Mouse (Mus musculus) left cerebral cortex, adult 18-20 months (tissue): Measurements from ENCODE around the gene Pcp4. TPM values are rescaled to one million over a fixed set of nuclear protein-coding genes. Genes with fewer than 3 reads are reported as not detected.
"Not testable (repeated sequence)": the region's sequence is repeated elsewhere in the genome, so short reads cannot be mapped to it uniquely, and the experiment has no call there.

ENCODE experiments used
- DNase-seq, 2 experiments: peaks; one replicate each; pipeline ENCODE4 v3.0.0; 2021 to 2022; ENCODE audit warnings: low spot score in 2 of 2, mixed read lengths in 1 of 2
- long read RNA-seq, 2 experiments: library from polyadenylated mRNA; stranded (forward); transcript quantifications; one replicate each; pipeline ENCODE4 v2.0.0; 2021
- total RNA-seq, 2 experiments: library from RNA; stranded (reverse); gene quantifications; 2 replicates each; pipeline ENCODE4 v1.2.3; 2021

The Pcp4 gene
- 100 to 1,000 TPM; 432 to 480 TPM for total RNA-seq
- long read RNA-seq, experiment 1, transcript Pcp4-201 (3 exons, 641 nt) = major isoform, 289 of 303 reads
- long read RNA-seq, experiment 1, partial matches to known transcripts = 8 of 303 reads
- long read RNA-seq, experiment 1, other reads (novel, unspliced or antisense) = 4 of 303 reads
- long read RNA-seq, experiment 2, transcript Pcp4-201 (3 exons, 641 nt) = major isoform, 306 of 316 reads
- long read RNA-seq, experiment 2, partial matches to known transcripts = 6 of 316 reads
- long read RNA-seq, experiment 2, other reads (novel, unspliced or antisense) = 3 of 316 reads

DNA sequence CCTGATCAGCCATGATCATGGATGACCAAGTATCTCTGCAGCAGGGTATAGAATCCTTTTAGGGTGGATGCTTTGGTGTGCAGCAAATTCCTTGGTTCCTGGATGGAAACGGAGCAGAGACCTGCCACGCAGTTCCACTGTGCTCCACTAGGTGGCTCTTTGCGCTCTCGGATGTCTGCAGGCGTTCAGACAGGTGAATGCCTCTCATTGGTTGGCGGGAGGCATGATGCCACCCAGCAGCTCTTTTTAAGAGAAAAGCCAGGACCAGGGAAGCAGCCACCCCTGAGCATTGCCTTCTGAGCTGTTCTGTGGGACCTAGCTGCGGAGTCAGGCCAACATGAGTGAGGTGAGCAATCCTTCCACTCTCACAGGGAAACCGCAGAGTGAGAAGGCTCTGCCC, at the start of gene Pcp4:
Gene Pcp4, plus strand, starts transcription at position 162 of the 400 bp plus-strand sequence.
- peak; percentile 94 to 97 for DNase-seq

DNA sequence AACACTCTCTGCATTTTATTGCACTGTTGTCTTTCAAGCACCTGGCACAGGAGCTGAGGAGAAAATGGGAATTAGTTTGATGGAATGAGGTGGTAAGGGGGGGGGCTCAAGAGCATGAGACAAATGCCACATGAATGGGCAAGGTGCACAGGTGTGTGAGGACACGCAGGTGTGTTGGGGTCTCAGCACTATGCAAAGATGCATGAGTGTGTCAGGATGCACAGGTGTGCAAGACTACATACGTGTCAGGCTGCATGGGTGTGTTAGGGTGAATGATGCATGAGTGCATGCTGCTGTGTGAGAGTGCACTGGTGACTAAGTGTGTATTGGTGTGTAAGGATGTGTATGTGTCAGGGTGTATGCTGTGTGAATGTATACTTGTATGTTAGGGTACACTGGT, 42.4 kb upstream of the Pcp4 start:
- no peak for DNase-seq

DNA sequence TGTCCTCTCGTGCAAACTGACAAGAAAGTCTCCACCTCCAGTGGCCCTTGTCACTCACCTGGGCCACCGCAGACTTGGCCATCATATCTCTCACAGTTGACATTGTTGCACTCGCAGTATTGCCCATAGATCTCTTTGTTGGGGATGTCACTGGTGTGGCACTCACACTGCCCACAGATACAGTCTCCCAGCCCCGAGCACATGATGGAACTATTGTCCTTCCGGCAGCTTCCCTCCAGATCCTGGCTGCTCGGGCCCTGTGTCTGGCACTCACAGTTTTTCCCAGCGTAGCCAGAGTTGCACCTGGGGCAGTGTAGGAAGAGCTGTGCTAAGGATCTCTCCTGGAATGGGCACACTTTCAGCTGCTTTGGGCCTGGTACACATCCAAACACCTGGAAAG, 40.7 kb upstream of the Pcp4 start:
- DNase-seq = no peak

DNA sequence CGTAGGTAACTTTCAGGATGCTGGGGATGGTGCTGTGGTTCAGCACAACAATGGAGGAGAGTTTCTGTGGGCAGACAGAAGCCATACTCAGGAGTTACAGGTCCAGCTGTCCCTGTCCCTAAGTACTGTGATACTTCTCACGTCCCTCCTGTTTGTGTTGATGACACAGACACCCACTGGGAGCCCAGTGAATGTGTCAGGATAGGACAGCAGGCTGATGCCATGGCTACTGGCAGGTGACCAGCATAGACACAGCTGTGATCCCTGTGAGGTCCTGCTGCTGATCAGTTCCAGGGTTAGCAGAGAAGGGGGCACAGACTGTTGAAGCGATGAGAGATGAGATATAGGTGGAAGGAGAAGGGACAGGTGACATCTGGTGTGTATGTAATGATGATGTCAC, 38.4 kb upstream of the Pcp4 start:
- no peak for DNase-seq

DNA sequence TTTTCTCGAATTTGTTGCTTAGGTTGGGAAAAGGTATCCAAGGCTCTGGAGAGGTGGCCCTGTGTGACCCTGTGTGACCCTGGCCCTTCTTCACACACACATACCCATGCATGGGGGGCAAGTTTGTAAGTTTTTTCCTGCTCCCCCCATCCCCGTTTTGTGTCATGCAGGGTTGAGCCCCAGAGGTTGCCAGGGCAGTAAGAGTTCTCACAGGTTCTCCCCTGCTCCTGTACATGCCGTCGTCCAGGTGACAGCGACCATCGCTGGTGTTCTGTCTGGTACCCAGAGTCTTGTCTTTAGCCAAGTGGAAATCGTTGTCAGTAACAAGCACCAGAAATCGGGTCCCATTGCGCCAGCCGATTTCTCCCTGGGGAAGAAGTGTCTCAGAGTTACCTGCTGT, 34.1 kb upstream of the Pcp4 start:
- no peak for DNase-seq

DNA sequence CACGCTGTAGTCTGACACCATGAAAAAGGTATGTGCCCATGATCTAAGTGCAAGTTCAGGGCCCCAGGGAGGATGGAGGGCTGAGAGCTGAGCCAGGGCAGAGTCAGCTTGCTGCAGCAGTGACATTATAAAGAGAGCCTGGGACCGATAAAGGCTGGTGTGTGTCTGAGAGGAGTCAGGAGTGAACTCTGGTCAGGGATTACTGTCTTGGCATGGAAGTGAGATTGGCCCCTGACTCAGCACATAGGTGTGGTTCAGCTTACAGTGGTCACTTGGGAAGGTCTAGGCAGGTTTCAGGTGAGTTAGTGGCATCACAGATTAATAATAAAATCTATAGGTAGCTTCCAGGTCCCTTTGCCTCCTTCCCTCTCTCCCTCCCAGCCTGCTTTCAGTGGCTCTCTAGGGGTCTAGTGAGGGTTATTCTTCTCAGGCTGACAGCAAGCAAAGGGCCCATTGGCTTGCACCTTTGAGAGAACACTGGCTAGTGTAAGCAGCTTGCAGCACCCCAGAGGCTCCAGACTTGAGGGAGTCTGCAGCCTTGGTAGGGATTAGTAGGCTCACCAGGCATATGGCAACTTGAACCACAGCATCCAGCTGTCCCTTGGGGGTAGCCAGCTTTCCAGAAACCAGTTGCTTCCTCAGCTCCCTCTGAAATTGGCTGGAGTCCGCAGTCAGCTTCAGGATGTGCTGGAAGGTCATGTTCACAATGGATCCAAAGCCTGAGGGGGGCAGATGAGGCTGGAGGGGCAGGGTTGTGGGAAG, 33.2 kb upstream of the Pcp4 start:
- no peak for DNase-seq

DNA sequence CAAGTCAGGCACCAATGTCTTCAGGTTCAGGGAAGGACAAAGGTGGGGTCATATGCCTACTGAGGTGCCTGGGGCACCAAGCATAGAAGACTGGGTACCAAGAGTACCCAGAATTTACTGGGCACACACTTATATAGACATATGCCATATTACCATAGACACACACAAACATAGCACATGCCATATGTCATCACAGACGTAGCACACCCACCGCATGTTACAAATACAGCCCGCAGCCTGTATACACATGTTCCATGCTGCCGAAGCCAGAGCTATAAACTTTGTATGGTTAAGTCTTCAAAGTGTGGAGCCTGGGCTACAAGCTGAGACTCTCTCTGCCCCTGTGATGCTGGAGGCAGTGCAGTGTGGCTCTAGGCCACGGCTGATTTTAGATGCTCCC, 28.5 kb upstream of the Pcp4 start:
- DNase-seq = no peak

DNA sequence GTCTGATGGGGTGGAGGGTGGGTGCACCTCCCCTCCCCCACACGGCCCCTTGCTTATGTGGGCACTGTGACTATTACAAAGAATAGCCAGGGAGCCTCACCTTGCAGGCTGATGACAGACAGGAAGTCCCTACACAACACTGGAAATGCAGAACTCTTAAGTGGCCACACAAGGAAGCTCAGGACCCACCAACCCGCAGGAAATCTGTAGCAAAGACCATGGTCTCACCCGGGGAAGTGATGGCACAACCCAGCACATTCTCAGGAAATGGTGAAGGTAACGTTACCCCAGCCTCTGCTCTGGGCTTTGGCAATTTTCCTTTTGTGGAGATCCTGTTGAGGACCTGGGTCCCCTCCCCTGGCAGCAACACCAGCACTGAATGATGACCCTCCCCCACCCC, 27.7 kb upstream of the Pcp4 start:
- no peak for DNase-seq

DNA sequence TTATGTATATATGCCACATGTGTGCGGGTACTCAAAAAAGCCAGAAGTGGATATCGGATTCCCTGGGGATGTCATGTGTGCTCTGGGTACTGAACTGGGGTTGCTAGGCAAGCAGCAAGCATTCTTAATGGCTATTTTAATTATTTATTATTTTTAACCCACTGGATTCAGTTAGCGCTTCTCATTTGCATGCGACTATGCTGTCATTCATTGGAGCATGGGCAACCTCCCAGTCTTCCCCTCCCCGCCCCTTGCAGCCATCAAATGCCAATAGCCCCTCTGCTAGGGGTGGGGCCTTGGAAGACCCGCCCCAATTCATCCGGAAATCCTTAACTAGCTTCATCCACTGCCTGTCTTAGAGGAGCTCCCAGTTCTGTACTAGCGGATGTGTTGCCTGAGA, 26.5 kb upstream of the Pcp4 start:
- DNase-seq = no peak

DNA sequence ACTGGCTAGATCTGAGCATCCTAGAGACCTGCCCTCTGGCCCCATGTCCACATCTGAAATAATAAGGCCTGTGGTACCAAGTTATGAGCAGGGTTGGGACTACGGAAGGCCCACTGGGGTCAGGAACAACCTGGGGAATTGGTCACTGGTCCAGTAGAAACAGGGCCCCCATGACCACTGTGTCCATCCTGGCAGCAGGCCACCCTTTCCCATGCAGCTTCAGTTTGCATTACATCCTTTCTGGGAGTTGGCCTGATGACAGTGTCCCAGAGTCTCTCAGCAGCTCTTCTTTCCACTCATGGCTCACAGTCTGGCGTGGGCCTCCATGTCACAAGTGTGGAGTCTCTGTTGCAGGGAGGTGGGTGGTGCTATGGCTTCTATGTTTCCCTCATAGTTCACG, 25.6 kb upstream of the Pcp4 start:
- no peak for DNase-seq

DNA sequence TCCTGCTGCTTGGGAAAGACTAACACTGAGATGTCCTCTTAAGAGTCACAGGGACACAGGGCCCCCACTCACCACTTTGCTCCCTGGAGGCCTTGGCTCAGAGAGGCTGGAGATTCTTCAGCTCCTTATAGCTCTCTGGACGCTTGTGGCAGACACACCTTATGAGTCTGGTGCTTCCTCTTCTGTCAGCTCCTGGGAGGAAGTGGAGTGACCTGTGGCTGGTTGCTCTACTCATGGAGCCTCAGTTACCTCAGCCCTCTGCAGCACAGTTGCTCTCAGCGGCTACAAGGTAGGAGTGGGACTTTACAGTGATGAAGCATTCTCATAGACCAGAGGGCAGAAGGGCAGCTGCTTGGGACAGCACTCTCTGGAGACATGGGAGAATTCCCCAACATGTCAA, 23.9 kb upstream of the Pcp4 start, which contains the start of gene Itgb2l:
Gene Itgb2l, minus strand, starts transcription at position 152 of the 400 bp plus-strand sequence.
- DNase-seq = no peak

DNA sequence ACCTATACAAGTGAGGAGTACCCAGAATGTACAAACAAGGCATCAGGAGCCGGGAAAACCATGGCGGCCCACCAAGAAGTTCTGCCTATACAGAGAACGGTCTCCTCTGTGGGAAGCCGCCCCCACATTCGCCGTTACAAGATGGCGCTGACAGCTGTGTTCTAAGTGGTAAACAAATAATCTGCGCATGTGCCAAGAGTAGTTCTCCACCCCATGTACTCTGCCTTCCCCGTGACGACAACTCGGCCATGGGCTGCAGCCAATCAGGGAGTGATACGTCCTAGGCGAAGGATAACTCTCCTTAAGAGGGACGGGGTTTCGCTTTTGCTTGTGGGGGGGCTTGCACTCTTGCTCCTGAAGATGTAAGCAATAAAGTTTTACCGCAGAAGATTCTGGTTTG, 16.5 kb upstream of the Pcp4 start:
- DNase-seq = not testable (repeated sequence)

DNA sequence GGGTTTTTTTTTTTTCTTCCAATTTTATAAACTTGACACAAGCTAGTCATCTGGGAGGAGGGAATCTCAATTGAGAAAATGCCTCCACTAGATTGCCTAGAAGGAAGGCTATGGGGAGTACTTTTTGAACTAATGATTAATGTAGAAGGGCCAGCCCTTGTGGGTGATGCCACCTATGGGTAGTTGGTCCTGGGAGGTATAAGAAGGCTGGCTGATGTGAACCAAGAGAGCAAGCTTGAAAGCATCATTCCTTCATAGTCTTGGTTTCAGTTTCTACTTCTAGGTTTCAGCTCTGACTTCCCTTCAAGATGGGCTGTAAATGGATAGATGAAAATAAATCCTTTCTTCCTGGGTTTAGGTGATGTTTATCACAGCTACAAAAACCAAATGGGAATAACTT, 13.3 kb upstream of the Pcp4 start:
- DNase-seq = no peak

DNA sequence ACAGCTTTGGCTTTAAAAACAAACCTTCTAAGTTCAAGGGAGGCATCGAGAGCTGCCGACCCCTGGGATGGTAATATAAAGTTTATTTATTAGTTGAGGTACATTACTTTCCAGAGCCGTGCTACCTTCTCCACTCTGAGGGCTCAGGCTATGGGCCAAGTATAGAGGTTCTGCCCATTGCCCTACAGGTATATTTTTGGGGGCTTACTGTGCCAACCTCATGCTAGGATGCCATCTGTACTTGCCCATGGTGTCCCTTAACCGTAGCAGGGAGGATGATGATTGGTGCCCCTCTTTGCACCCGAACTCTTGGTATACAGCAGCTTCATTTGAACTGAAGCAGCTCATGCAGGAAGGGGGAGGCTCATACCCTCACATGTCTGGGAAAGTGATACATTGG, 9.8 kb upstream of the Pcp4 start:
- DNase-seq = no peak

DNA sequence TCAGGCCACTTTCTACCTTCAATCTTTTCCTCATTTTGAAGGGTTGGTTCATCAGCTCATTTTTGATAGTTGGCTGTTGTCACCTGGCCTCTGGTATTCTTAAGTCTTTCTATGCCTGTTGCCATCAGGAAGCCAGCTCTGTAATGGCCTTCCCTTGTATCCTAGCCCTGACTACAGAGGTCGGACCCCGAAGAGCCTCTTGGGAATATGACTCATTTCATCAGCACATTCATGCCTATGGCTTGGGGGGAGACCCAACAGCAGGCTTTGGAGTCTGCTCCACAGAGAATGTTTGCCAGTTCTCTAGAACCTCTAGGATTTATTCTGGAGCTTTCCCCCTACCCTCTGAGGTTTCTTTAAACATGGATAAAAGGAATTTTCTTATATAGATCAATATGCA, 8.1 kb upstream of the Pcp4 start:
- no peak for DNase-seq

DNA sequence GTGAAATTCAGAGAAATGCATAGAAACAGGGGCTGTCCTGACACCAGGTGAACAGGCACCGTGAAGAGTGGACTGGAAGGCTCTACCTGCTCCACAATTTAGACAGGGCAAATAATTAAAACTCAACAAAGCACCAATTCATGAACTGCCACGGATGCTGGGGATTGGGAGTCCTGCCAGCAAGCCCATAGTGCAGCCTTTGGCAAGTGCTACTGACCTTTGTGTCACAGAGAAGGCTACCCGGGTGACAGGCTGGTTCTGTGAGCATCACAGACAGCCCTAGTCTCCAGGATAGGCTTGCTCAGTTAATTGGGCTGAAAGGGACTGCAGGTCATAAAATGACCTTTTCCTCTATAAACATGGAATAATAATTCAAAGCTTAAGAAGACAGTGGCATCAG, 6.6 kb upstream of the Pcp4 start:
- no peak for DNase-seq

DNA sequence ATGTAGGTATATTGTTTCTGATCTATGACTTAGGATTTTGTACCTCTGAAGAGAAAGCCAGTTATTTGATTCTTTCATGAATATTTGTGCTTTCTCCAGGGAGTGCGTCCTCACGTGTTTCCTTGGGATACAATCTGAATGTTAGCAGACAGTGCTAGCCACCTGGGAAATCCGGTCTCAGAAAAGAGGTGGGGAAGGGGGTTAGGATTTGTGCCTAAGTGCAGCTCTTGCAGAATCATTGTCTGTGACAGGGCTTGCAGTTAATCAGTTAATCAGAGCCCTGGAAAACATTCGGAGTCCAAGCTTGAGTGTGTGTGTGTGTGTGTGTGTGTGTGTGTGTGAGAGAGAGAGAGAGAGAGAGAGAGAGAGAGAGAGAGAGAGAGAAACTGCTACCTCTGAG, 605 bp downstream of the Pcp4 start:
- DNase-seq = no peak

DNA sequence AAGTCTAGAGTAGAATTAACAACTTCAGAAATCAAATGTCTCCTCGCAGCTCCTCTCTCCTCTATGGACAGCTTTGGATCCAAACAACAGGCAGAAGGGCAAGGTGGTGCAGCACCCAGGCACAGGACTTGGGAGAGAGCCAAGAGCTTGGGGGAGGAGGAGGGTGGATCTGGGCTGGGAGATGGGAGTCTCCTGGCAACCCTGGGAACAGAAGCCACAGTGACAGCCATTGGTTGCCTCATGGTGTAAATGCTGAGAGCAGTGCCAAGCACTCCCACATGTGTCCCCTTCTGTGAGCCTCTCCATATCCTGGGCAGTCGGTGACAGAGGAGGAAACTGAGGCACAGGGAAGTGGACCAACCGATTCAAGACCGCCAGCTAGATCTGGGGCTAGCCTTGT, 1.3 kb downstream of the Pcp4 start:
- DNase-seq = peak; percentile 58 to 59

DNA sequence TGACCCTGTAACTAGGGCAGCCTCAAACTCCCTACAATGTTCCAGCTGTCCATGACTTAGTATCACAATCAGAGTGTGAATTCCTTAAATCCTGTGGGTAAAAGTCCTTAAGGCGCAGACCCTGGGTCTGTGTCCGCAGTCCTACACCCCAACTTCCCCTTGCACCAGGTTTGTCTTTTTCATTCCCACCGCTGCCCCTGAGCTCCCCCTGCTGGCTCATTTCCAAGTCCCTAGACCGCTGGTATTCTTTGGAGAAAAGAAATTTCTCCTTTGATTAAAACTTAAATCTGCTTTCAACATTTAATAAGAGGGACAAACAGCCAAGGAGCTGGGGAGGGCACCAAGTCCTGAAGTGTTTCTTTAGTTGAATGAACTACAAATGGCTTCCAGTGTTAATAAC, 2.2 kb downstream of the Pcp4 start:
- no peak for DNase-seq

DNA sequence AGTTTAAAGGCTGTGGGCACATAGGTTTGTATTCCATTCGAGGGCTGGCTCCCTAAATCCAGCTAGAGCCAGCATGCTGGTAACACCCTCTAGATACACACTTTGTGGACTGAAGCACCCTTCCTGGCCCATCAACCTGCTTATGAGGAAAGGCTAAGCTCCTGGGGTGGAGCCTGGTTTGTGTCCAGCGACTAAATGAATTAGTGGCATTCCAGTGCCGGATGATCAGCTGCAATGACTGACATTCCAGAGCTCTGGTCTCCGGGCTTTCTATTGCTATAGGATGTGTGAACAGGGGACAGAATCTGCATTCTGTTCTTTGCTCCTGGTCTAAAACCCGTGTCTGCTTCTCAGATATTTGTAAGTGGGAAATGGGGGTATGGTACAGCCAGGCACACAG, 5.0 kb downstream of the Pcp4 start:
- no peak for DNase-seq

DNA sequence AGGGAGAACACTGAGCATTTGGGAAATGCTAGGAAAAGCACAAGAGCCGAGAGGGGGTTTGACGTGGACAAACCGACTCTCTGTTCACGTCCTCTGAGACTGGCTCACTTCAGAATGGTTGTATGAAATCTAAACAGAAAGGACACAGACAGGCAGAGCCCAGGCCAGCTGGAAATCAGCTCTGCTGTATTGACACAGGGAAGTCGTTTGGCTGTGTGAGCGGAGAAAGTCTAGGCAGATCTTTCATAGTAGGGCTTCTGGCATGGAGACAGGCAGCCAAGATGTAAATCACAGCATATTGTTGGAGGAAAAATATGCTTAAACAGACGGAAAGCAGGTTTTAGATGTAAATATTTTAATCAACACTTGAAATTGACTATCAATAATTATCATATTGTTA, 5.4 kb downstream of the Pcp4 start:
- DNase-seq = no peak

DNA sequence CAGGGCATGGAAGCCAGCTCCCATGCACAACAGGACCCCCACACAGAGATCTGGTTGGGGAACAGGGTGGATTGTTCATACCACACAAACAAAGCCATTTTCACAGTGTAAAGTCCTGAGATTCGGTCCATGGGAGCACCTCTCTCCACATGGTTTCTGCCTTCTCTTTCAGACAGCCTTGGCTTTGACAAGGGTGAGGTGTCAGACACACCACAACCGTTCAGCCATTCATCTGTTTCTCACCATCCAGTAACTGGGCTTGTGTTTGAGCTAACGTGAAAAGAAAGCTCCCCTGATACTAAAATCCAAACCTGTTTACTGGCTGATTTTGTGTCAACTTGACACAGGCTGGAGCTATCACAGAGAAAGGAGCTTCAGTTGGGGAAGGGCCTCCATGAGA, 6.8 kb downstream of the Pcp4 start:
- DNase-seq = no peak

DNA sequence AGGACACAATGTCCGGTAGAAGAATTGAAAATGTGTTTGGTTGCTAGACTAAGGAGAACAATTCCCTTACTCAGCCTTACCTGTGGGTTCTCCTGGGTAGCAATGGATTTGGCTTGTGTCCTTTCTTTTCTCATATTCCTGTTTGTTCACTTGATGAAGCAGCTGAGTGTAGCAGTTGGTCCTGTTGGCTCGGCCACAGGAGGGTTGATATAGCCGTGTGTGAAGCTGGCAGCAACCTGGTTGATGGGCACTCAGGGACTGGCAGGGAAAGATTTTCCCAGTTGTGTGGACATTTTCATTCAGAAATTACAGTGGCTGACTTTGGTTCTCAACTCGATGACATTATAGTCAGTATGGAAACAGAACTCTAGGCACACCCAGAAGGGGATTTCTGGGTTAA, 14.4 kb downstream of the Pcp4 start:
- no peak for DNase-seq
